Mouse (Mus musculus): ENCODE results near the gene Creb3l4.

GRCm38 (mm10) chr3:90245406-90245805, 2.1 kb upstream of the Creb3l4 start:
- TF ChIP-seq CTCF (IDR thresholded peaks at IDR 0.05; ENCODE audit: low read depth): no peak
- no peak for TF ChIP-seq EP300 (IDR thresholded peaks at IDR 0.05; ENCODE audit: low read depth)

All from liver, postnatal 0 days (tissue).